Mouse (Mus musculus) heart, adult 11 months (tissue): ENCODE measurements at regions not wholly inside any gene's neighbourhood (a gene's known extent, or its start where the extent isn't known, plus 50 kb on each side); places are given as distances from the start of the nearest gene placed in this dataset.
"Not testable (repeated sequence)": the region's sequence is repeated elsewhere in the genome, so short reads cannot be mapped to it uniquely, and the experiment has no call there.

Experiments used
- DNase-seq: peaks from one replicate; pipeline ENCODE4 v3.0.0; 2022

GRCm38 (mm10) chr7:138493661-138494060, 96.1 kb upstream of the Tcerg1l start:
- peak; percentile 50 for DNase-seq

GRCm38 (mm10) chr7:138492261-138492660, 94.7 kb upstream of the Tcerg1l start:
- no peak for DNase-seq

GRCm38 (mm10) chr7:138489471-138489870, 91.9 kb upstream of the Tcerg1l start:
- peak; percentile 61 for DNase-seq

- DNase-seq = peak; percentile 49
Observed at GRCm38 (mm10) chr7:138488201-138488720, 90.7 kb upstream of the Tcerg1l start.

GRCm38 (mm10) chr7:138472891-138473455, 75.4 kb upstream of the Tcerg1l start:
- DNase-seq = peak; percentile 29

- peak; percentile 21 for DNase-seq
Observed at GRCm38 (mm10) chr7:138472371-138472770, 74.8 kb upstream of the Tcerg1l start.

GRCm38 (mm10) chr7:138469211-138469610, 71.7 kb upstream of the Tcerg1l start:
- DNase-seq = peak; percentile 77

- DNase-seq = peak; percentile 79
Observed at GRCm38 (mm10) chr7:138468436-138468835, 70.9 kb upstream of the Tcerg1l start.

GRCm38 (mm10) chr7:138467981-138468380, 70.5 kb upstream of the Tcerg1l start:
- peak; percentile 66 for DNase-seq

- peak; percentile 60 for DNase-seq
Observed at GRCm38 (mm10) chr7:138467386-138467785, 69.9 kb upstream of the Tcerg1l start.

GRCm38 (mm10) chr7:138457964-138458363, 60.4 kb upstream of the Tcerg1l start:
- DNase-seq = no peak

- DNase-seq = no peak
Observed at GRCm38 (mm10) chr7:138455371-138455770, 57.8 kb upstream of the Tcerg1l start.

- not testable (repeated sequence) for DNase-seq
Observed at GRCm38 (mm10) chr7:138454498-138455225, 57.1 kb upstream of the Tcerg1l start.

GRCm38 (mm10) chr7:138451321-138451720, 53.8 kb upstream of the Tcerg1l start:
- DNase-seq = no peak

GRCm38 (mm10) chr7:138448519-138448918, 51.0 kb upstream of the Tcerg1l start:
- no peak for DNase-seq
